Mouse (Mus musculus) MEL (cell line): ENCODE results near the gene Slc37a3. TPM values are rescaled to one million over a fixed set of nuclear protein-coding genes. Genes with fewer than 3 reads are reported as not detected.

Experiments
- DNase-seq: peaks from one replicate; pipeline ENCODE4 v3.0.0; 2011; ENCODE audit warnings: low read depth, low spot score
- H3K27ac ChIP-seq: 2 replicates; pipeline ENCODE4 v1.5.1; 2012; ENCODE audit warnings: low read depth, mild to moderate bottlenecking, control low read depth, low read length, moderate library complexity; ENCODE audit not compliant: control insufficient read depth
- H3K27me3 ChIP-seq, 2 experiments: fragments of 150-350 bp in 1 of 2; sonication (generic) in 1 of 2; 2 replicates each; pipeline ENCODE4 v1.6.1; 2012; ENCODE audit warnings: low read length in 2 of 2, mild to moderate bottlenecking in 2 of 2, improper control_type of control experiment in 1 of 2, moderate library complexity in 1 of 2; ENCODE audit not compliant: insufficient read depth in 2 of 2, control insufficient read depth in 1 of 2
- H3K36me3 ChIP-seq, 2 experiments: 2 replicates each; pipeline ENCODE4 v1.6.1; 2012 to 2014; ENCODE audit warnings: low read length in 2 of 2, improper control_type of control experiment in 1 of 2, inconsistent platforms in 1 of 2, mild to moderate bottlenecking in 1 of 2; ENCODE audit not compliant: insufficient read depth in 2 of 2, control insufficient read depth in 1 of 2
- H3K4me1 ChIP-seq, 2 experiments: fragments of 150-350 bp in 1 of 2; sonication (generic) in 1 of 2; 2 replicates each; pipeline ENCODE4 v1.6.1; 2012; ENCODE audit warnings: low read length in 2 of 2, improper control_type of control experiment in 1 of 2, mild to moderate bottlenecking in 1 of 2; ENCODE audit not compliant: insufficient read depth in 2 of 2, control insufficient read depth in 1 of 2
- H3K4me3 ChIP-seq, 2 experiments: fragments of 150-350 bp in 1 of 2; sonication (generic) in 1 of 2; 2 replicates each; pipeline ENCODE4 v1.5.1; 2012; ENCODE audit warnings: low read depth in 2 of 2, low read length in 2 of 2, mild to moderate bottlenecking in 2 of 2, moderate library complexity in 2 of 2, control low read depth in 1 of 2, improper control_type of control experiment in 1 of 2; ENCODE audit not compliant: control insufficient read depth in 1 of 2, insufficient read depth in 1 of 2
- H3K79me2 ChIP-seq: 2 replicates; pipeline ENCODE4 v1.6.1; 2012; ENCODE audit warnings: mild to moderate bottlenecking, low read length, moderate library complexity; ENCODE audit not compliant: control insufficient read depth, poor library complexity, insufficient read depth
- H3K9ac ChIP-seq: 2 replicates; pipeline ENCODE4 v1.6.1; 2012; ENCODE audit warnings: low read depth, mild to moderate bottlenecking, control low read depth, low read length, moderate library complexity; ENCODE audit not compliant: control insufficient read depth, poor library complexity, severe bottlenecking
- H3K9me3 ChIP-seq: fragments of 150-350 bp; sonication (generic); replicated peaks from 2 replicates; pipeline ENCODE4 v1.6.1; 2012; ENCODE audit warnings: mild to moderate bottlenecking, low read length, improper control_type of control experiment, moderate library complexity; ENCODE audit not compliant: insufficient read depth
- BHLHE40 ChIP-seq: IDR thresholded peaks from 2 replicates; pipeline ENCODE4 v1.6.1; 2012; ENCODE audit warnings: low read depth, mild to moderate bottlenecking, inconsistent platforms, low read length, improper control_type of control experiment, borderline replicate concordance
- ELF1 ChIP-seq: IDR thresholded peaks from 2 replicates; pipeline ENCODE4 v1.6.1; 2014; ENCODE audit warnings: low read depth, mild to moderate bottlenecking, inconsistent platforms, low read length, improper control_type of control experiment, moderate library complexity
- EP300 ChIP-seq, 2 experiments: IDR thresholded peaks; 2 replicates each; pipeline ENCODE4 v1.6.1; 2011; ENCODE audit warnings: improper control_type of control experiment in 2 of 2, low read length in 2 of 2, low read depth in 1 of 2, mild to moderate bottlenecking in 1 of 2
- ETS1 ChIP-seq: IDR thresholded peaks from 2 replicates; pipeline ENCODE4 v1.6.1; 2012; ENCODE audit warnings: low read depth, mild to moderate bottlenecking, inconsistent platforms, low read length, improper control_type of control experiment, moderate library complexity
- HCFC1 ChIP-seq: IDR thresholded peaks from 2 replicates; pipeline ENCODE4 v1.6.1; 2012; ENCODE audit warnings: low read depth, mild to moderate bottlenecking, inconsistent platforms, low read length, improper control_type of control experiment, moderate library complexity
- JUND ChIP-seq: IDR thresholded peaks from 2 replicates; pipeline ENCODE4 v1.6.1; 2011; ENCODE audit warnings: low read depth, mild to moderate bottlenecking, improper control_type of control experiment, low read length
- KAT2A ChIP-seq: conservative IDR thresholded peaks from 2 replicates; pipeline ENCODE4 v1.6.1; 2012; ENCODE audit warnings: low read depth, low read length, improper control_type of control experiment, inconsistent platforms
- MAFK ChIP-seq: IDR thresholded peaks from 2 replicates; pipeline ENCODE4 v1.6.1; 2011; ENCODE audit warnings: low read depth, mild to moderate bottlenecking, low read length, improper control_type of control experiment, borderline replicate concordance
- MAX ChIP-seq: IDR thresholded peaks from 2 replicates; pipeline ENCODE4 v1.6.1; 2011; ENCODE audit warnings: low read length, improper control_type of control experiment
- MAZ ChIP-seq: IDR thresholded peaks from 2 replicates; pipeline ENCODE4 v1.6.1; 2012; ENCODE audit warnings: low read depth, mild to moderate bottlenecking, inconsistent platforms, low read length, improper control_type of control experiment
- MEF2A ChIP-seq: IDR thresholded peaks from 2 replicates; pipeline ENCODE4 v1.6.1; 2014; ENCODE audit warnings: low read depth, mild to moderate bottlenecking, inconsistent platforms, low read length, improper control_type of control experiment; ENCODE audit not compliant: poor library complexity, insufficient replicate concordance, severe bottlenecking; ENCODE audit errors: extremely low read depth
- MXI1 ChIP-seq: IDR thresholded peaks from 2 replicates; pipeline ENCODE4 v1.6.1; 2011; ENCODE audit warnings: mild to moderate bottlenecking, low read depth, low read length, improper control_type of control experiment
- MYC ChIP-seq: IDR thresholded peaks from 2 replicates; pipeline ENCODE4 v1.6.1; 2011; ENCODE audit warnings: low read depth, mild to moderate bottlenecking, low read length, improper control_type of control experiment, moderate library complexity
- NELFE ChIP-seq: IDR thresholded peaks from 2 replicates; pipeline ENCODE4 v1.6.1; 2011; ENCODE audit warnings: low read depth, low read length, improper control_type of control experiment
- NRF1 ChIP-seq: IDR thresholded peaks from 2 replicates; pipeline ENCODE4 v1.6.1; 2014; ENCODE audit warnings: low read depth, mild to moderate bottlenecking, inconsistent platforms, low read length, improper control_type of control experiment, moderate library complexity; ENCODE audit not compliant: poor library complexity, insufficient read depth, severe bottlenecking
- POLR2A ChIP-seq, 2 experiments: IDR thresholded peaks; 2 replicates each; pipeline ENCODE4 v1.6.1; 2011 to 2012; ENCODE audit warnings: low read length in 2 of 2, mild to moderate bottlenecking in 2 of 2, control low read depth in 1 of 2, improper control_type of control experiment in 1 of 2, low read depth in 1 of 2, moderate library complexity in 1 of 2; ENCODE audit not compliant: control insufficient read depth in 1 of 2, insufficient read depth in 1 of 2, poor library complexity in 1 of 2
- POLR2AphosphoS2 ChIP-seq: IDR thresholded peaks from 2 replicates; pipeline ENCODE4 v1.6.1; 2011; ENCODE audit warnings: low read length, improper control_type of control experiment
- RAD21 ChIP-seq: IDR thresholded peaks from 2 replicates; pipeline ENCODE4 v1.6.1; 2011; ENCODE audit warnings: mild to moderate bottlenecking, low read depth, low read length, improper control_type of control experiment
- RCOR1 ChIP-seq: IDR thresholded peaks from 2 replicates; pipeline ENCODE4 v1.6.1; 2012; ENCODE audit warnings: low read depth, mild to moderate bottlenecking, inconsistent platforms, low read length, improper control_type of control experiment
- SIN3A ChIP-seq: IDR thresholded peaks from 2 replicates; pipeline ENCODE4 v1.6.1; 2012; ENCODE audit warnings: low read length, improper control_type of control experiment, inconsistent platforms
- TAL1 ChIP-seq: IDR thresholded peaks from 2 replicates; pipeline ENCODE4 v1.6.1; 2012; ENCODE audit warnings: mild to moderate bottlenecking, inconsistent platforms, low read length, moderate library complexity, mixed read lengths
- USF1 ChIP-seq: IDR thresholded peaks from 2 replicates; pipeline ENCODE4 v1.6.1; 2014; ENCODE audit warnings: low read depth, mild to moderate bottlenecking, inconsistent platforms, low read length, improper control_type of control experiment, moderate library complexity
- ZMIZ1 ChIP-seq: IDR thresholded peaks from 2 replicates; pipeline ENCODE4 v1.6.1; 2012; ENCODE audit warnings: low read depth, mild to moderate bottlenecking, inconsistent platforms, low read length, improper control_type of control experiment, moderate library complexity
- ZNF384 ChIP-seq: IDR thresholded peaks from 2 replicates; pipeline ENCODE4 v1.6.1; 2012; ENCODE audit warnings: low read depth, mild to moderate bottlenecking, inconsistent platforms, low read length, improper control_type of control experiment
- polyA plus RNA-seq, 2 experiments: library from polyadenylated mRNA; stranded (reverse) in 1 of 2; unstranded in 1 of 2; fragments of >175 nt in 1 of 2; fragments of >200 nt in 1 of 2; gene quantifications; 2 replicates each; pipeline versions ENCODE4 v1.2.1 to v1.2.4; 2012; ENCODE audit warnings: low replicate concordance in 2 of 2, low read depth in 1 of 2; ENCODE audit not compliant: insufficient read length in 2 of 2, insufficient read depth in 1 of 2, missing spikeins in 1 of 2
- total RNA-seq: library from RNA; depleted of rRNA; stranded (reverse); fragments of 300-350 nt; gene quantifications from 2 replicates; pipeline ENCODE4 v1.2.3, GENCODE M21; 2012

Slc37a3 gene
- total and polyA plus RNA-seq, 3 experiments, result 4.9 to 12.0 TPM; not detected in 1

DNA sequence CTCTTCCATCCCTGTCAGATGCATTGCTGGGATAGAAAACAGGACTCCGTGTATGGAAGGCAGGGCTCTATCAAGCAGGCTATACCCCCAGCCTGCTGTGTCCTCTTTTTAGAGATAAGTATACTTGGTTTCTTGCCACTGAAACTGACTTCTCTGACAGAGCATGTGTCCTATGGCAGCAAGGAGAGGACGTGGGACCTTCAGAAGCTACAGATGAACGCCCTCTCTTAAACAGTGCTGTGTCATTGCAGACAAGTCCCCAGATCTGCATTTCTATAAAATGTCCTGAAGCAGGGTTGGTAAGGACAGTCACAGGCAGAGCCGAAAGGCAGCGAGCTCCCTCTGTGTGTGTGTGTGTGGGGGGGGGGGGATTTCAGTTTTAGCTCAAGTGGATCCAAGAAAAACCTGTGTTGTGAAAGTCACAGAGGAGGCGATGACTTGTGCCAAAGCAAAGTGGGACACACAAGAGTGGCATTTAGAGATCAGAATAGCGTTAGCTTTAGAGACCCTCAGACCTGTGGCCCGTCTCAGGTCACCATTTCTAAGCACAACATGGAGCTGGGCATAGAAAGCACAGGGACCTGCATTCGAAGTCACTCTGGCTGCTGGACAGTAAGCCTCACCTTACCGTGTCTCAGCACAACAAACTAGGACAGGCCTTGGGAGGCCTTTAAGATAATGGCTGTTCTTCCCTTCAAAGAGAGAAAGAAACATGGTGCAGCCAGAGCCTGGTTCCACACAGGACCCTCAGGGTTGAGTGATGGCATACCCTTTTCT lies 59.4 kb downstream of the Slc37a3 start (continued):
- TF ChIP-seq TAL1 (peak; percentile 53), SIN3A (peak; percentile 53; the same call in 1 of the 2 replicates), MAFK (no peak), KAT2A (no peak), MXI1 (peak; percentile 71), EP300 (IDR thresholded peaks at IDR 0.05; ENCODE audit: low read depth in 1 of 2, low read length in 2 of 2) (peak; percentile 47 to 64; a peak in 3 of 4 replicates), MAZ (no peak)

- Histone ChIP-seq H3K36me3 (peaks cover 0 to 14% of the 10 kb centered on the region in 2 experiments; a peak in 2 of 4 replicates), H3K27me3 (no peaks in the 10 kb centered on the region), H3K27ac (no peak overlapping the region), H3K4me1 (peaks cover 6 to 14% of the 10 kb centered on the region in 2 experiments; a peak in 3 of 4 replicates), H3K79me2 (no peaks in the 10 kb centered on the region), H3K4me3 (no peak overlapping the region), H3K9me3 (no peaks in the 10 kb centered on the region), H3K9ac (no peak overlapping the region)
- DNase-seq, result peak; percentile 71
- TF ChIP-seq NRF1, result no peak
- TF ChIP-seq POLR2AphosphoS2, result no peak
- peak; percentile 88 for TF ChIP-seq JUND
- TF ChIP-seq MEF2A, result no peak
- TF ChIP-seq RAD21, result no peak
- TF ChIP-seq RCOR1, result peak; percentile 46; the same call in 1 of the 2 replicates
- TF ChIP-seq MYC, result no peak
- no peak for TF ChIP-seq NELFE
- TF ChIP-seq EP300 (IDR thresholded peaks at IDR 0.05; ENCODE audit: low read depth in 1 of 2, low read length in 2 of 2), result no peak
- no peak for TF ChIP-seq ZMIZ1
- TF ChIP-seq POLR2A (IDR thresholded peaks at IDR 0.05; ENCODE audit: control insufficient read depth in 1 of 2, insufficient read depth in 1 of 2, low read depth in 1 of 2, low read length in 2 of 2, poor library complexity in 1 of 2), result no peak
- no peak for TF ChIP-seq BHLHE40
- TF ChIP-seq USF1, result no peak
- TF ChIP-seq MXI1, result no peak
- no peak for TF ChIP-seq HCFC1
- 0 out of 2 replicates have a peak, but pooled peaks have one; percentile 6 for TF ChIP-seq ETS1
- no peak for TF ChIP-seq ZNF384
- no peak for TF ChIP-seq MAX
- TF ChIP-seq ELF1, result no peak
Measured at GRCm38 (mm10) chr6:39316089-39316488, 61.4 kb downstream of the Slc37a3 start.
